Mouse (Mus musculus) kidney, adult 2 months (tissue): ENCODE results near the gene Zfp637.

Experiments used
- CTCF ChIP-seq: fragments of 200-500 bp; conservative IDR thresholded peaks from 2 replicates; pipeline ENCODE4 v1.5.1; 2011; ENCODE audit warnings: low read depth, mild to moderate bottlenecking, control low read depth, low read length, moderate library complexity, mixed read lengths; ENCODE audit not compliant: insufficient read depth, insufficient read length
- POLR2A ChIP-seq: fragments of 200-500 bp; IDR thresholded peaks from one replicate; pipeline ENCODE4 v1.6.1; 2011; ENCODE audit warnings: low read depth, low read length, control low read depth

DNA sequence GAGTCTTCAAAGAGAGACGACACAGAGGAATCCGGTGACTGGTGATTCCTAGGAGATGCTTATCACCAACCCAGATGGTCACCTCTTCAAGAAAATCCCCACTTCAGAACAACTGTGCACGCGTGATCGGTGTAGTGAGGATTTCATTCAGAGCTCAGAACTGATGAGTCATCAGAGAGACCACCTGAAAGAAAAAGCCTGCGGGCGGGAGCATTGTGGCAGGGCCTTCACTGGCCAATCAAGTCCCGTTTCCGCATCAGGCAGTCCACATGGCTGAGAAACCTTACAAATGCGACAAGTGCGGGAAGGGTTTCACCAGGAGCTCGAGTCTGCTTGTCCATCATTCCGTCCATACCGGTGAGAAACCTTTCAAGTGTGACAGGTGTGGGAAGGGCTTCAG is 30.1 kb downstream of the Zfp637 start:
- no peak for TF ChIP-seq POLR2A
- no peak for TF ChIP-seq CTCF
